Mouse (Mus musculus): ENCODE results near the gene Pld5. TPM values are rescaled to one million over a fixed set of nuclear protein-coding genes. Genes with fewer than 3 reads are reported as not detected.

Pld5 gene
- polyA plus RNA-seq, 1 experiment from 2014 or later = 0.79 TPM

DNA sequence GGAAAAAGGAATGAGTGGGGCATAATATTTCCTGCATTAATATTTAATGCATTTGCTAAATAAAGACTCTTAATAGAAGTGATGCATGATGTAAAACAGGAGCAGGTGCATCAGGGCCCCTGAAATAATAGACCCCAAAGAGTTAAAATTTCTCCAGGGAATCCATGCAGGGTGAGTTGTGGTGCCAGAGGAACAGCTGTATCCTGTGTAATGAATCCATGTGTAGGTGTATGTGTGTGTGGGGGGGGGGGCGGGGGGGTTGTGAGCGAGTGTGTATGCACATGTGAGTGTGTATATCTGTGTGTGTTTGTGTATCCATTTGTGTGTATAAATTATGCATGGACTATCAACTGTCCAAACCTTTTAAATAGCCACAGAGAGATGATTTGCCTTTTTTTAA is 194.1 kb downstream of the Pld5 start:
- no peaks in the 10 kb centered on the region for H3K27me3 ChIP-seq
- no peak for ATAC-seq (replicated peaks; ENCODE audit: insufficient number of reproducible peaks, insufficient read depth, low FRiP score, low read depth)
- WGBS = 72% methylated on average over 2 of the region's 2 CpGs
- no peaks in the 10 kb centered on the region for H3K4me1 ChIP-seq (replicated peaks)
- H3K27ac ChIP-seq = no peak overlapping the region
- H3K36me3 ChIP-seq = no peaks in the 10 kb centered on the region
- H3K4me3 ChIP-seq = no peak overlapping the region
- H3K9ac ChIP-seq = no peak overlapping the region
- no peaks in the 10 kb centered on the region for H3K9me3 ChIP-seq (replicated peaks)
- no peak overlapping the region for H3K4me2 ChIP-seq

- no peak overlapping the region for H3K27ac ChIP-seq
- H3K4me2 ChIP-seq = no peak overlapping the region
- H3K9me3 ChIP-seq (replicated peaks) = no peaks in the 10 kb centered on the region
- peaks cover 10% of the 10 kb centered on the region for H3K4me1 ChIP-seq (replicated peaks)
- H3K4me3 ChIP-seq = no peak overlapping the region
- no peaks in the 10 kb centered on the region for H3K27me3 ChIP-seq
- no peaks in the 10 kb centered on the region for H3K36me3 ChIP-seq
- WGBS = 65% methylated on average over 7 of the region's 7 CpGs
- no peak overlapping the region for H3K9ac ChIP-seq
- 0 out of 2 replicates have a peak, but pooled peaks have one; percentile 13 for ATAC-seq (replicated peaks; ENCODE audit: insufficient number of reproducible peaks, insufficient read depth, low FRiP score, low read depth)
These were observed 196.7 kb downstream of the Pld5 start for GRCm38 (mm10) chr1:176078410-176078809.

DNA sequence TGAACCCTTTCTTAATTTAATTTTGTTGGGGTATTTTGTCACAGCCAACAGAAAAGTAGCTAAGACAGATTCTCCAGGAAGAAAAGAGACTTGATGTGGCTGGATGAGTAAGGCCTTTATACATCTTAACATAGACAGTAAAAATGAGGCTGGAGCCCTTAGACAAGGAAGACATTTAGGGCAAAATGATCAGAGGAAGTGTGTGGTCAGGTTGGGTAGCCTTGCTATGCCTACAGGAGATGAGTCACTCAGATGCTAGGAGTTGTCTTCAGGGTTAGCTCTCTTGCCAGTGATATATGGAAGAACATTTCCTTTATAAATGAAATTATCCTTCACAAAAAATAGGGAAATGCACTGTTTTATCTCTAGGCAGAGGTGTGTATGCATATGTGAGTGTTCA is 198.3 kb downstream of the Pld5 start:
- Histone ChIP-seq H3K4me3 (no peak overlapping the region), H3K4me2 (no peak overlapping the region), H3K9me3 (replicated peaks) (no peaks in the 10 kb centered on the region), H3K27ac (no peak overlapping the region), H3K9ac (no peak overlapping the region), H3K4me1 (replicated peaks) (peaks cover 10% of the 10 kb centered on the region), H3K27me3 (no peaks in the 10 kb centered on the region), H3K36me3 (no peaks in the 10 kb centered on the region)
- no peak for ATAC-seq (replicated peaks; ENCODE audit: insufficient number of reproducible peaks, insufficient read depth, low FRiP score, low read depth)

DNA sequence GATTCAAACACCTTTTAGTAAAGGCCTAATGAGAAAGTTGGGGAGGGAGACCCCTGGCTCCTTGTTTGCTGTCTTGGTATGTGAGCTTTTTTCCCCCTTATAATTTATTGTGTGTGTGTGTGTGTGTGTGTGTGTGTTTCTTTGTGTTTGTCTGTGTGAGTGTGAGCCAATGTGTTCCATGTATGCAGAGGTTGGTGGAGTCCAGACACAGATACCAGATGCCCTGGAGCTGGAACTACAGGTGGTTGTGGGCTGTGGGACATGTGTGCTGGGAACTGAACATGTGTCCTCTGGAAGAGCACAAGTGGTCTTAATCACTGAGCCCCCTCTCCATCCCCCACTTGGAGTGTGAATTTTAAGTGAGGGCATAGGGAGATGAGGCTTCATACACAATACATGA is 199.3 kb downstream of the Pld5 start:
- no peaks in the 10 kb centered on the region for H3K9me3 ChIP-seq (replicated peaks)
- H3K4me1 ChIP-seq (replicated peaks) = peaks cover 10% of the 10 kb centered on the region
- no peak overlapping the region for H3K27ac ChIP-seq
- no peaks in the 10 kb centered on the region for H3K36me3 ChIP-seq
- no peak overlapping the region for H3K4me3 ChIP-seq
- H3K9ac ChIP-seq = no peak overlapping the region
- H3K4me2 ChIP-seq = no peak overlapping the region
- no peaks in the 10 kb centered on the region for H3K27me3 ChIP-seq
- ATAC-seq (replicated peaks; ENCODE audit: insufficient number of reproducible peaks, insufficient read depth, low FRiP score, low read depth) = no peak

- no peaks in the 10 kb centered on the region for H3K27me3 ChIP-seq
- H3K4me2 ChIP-seq = no peak overlapping the region
- peak; percentile 73 for ATAC-seq (replicated peaks; ENCODE audit: insufficient number of reproducible peaks, insufficient read depth, low FRiP score, low read depth)
- peaks cover 10% of the 10 kb centered on the region for H3K4me1 ChIP-seq (replicated peaks)
- no peaks in the 10 kb centered on the region for H3K9me3 ChIP-seq (replicated peaks)
- H3K36me3 ChIP-seq = no peaks in the 10 kb centered on the region
- no peak overlapping the region for H3K9ac ChIP-seq
- H3K4me3 ChIP-seq = no peak overlapping the region
- 52% methylated on average over 1 of the region's 1 CpGs for WGBS
- H3K27ac ChIP-seq = no peak overlapping the region
These were observed 199.7 kb downstream of the Pld5 start for GRCm38 (mm10) chr1:176075409-176075808.

GRCm38 (mm10) chr1:176074526-176074925 is 200.6 kb downstream of the Pld5 start:
- WGBS = 28% methylated on average over 5 of the region's 5 CpGs
- H3K9ac ChIP-seq = no peak overlapping the region
- peaks cover 10% of the 10 kb centered on the region for H3K4me1 ChIP-seq (replicated peaks)
- no peaks in the 10 kb centered on the region for H3K9me3 ChIP-seq (replicated peaks)
- H3K4me2 ChIP-seq = no peak overlapping the region
- H3K36me3 ChIP-seq = no peaks in the 10 kb centered on the region
- H3K4me3 ChIP-seq = no peak overlapping the region
- H3K27ac ChIP-seq = no peak overlapping the region
- no peak for ATAC-seq (replicated peaks; ENCODE audit: insufficient number of reproducible peaks, insufficient read depth, low FRiP score, low read depth)
- no peaks in the 10 kb centered on the region for H3K27me3 ChIP-seq

- no peak overlapping the region for H3K4me2 ChIP-seq
- no peaks in the 10 kb centered on the region for H3K9me3 ChIP-seq (replicated peaks)
- no peaks in the 10 kb centered on the region for H3K36me3 ChIP-seq
- H3K27me3 ChIP-seq = no peaks in the 10 kb centered on the region
- H3K4me3 ChIP-seq = no peak overlapping the region
- no peak overlapping the region for H3K9ac ChIP-seq
- H3K4me1 ChIP-seq (replicated peaks) = no peaks in the 10 kb centered on the region
- ATAC-seq (replicated peaks; ENCODE audit: insufficient number of reproducible peaks, insufficient read depth, low FRiP score, low read depth) = no peak
- H3K27ac ChIP-seq = no peak overlapping the region
These were observed 209.8 kb downstream of the Pld5 start for GRCm38 (mm10) chr1:176065281-176065680.

DNA sequence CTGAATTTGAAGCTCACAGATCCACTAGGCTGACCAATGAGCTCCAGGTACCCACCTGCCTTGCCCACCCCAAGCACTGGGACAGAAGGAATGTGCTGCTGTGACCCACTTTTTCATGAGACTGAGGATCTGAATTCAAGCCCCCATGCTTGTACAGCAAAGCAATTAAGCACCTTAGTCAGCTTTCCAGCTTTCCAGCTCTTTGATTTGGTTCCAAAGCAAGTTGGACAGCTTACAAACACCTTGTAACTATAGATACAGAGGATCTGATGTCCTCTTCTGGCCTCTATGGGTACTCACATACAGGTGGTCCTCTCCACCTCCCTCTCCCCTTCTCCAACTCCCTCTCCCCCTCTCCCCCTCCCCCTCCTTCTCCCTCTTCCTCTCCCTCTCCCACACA is 210.6 kb downstream of the Pld5 start:
- Histone ChIP-seq H3K9me3 (replicated peaks) (no peaks in the 10 kb centered on the region), H3K27me3 (no peaks in the 10 kb centered on the region)

GRCm38 (mm10) chr1:176053653-176054052 is 221.5 kb downstream of the Pld5 start:
- Histone ChIP-seq H3K4me3 (no peak overlapping the region), H3K4me1 (replicated peaks) (no peaks in the 10 kb centered on the region), H3K27ac (no peak overlapping the region), H3K9me3 (replicated peaks) (no peaks in the 10 kb centered on the region), H3K9ac (no peak overlapping the region), H3K4me2 (no peak overlapping the region), H3K27me3 (no peaks in the 10 kb centered on the region), H3K36me3 (no peaks in the 10 kb centered on the region)
- no peak for ATAC-seq (replicated peaks; ENCODE audit: insufficient number of reproducible peaks, insufficient read depth, low FRiP score, low read depth)
- WGBS = 32% methylated on average over 1 of the region's 1 CpGs

More for the DNA sequence above, 210.6 kb downstream of the Pld5 start:
- Histone ChIP-seq H3K4me1 (replicated peaks) (no peaks in the 10 kb centered on the region), H3K9ac (no peak overlapping the region), H3K4me3 (no peak overlapping the region), H3K4me2 (no peak overlapping the region), H3K36me3 (no peaks in the 10 kb centered on the region), H3K27ac (no peak overlapping the region)
- no peak for ATAC-seq (replicated peaks; ENCODE audit: insufficient number of reproducible peaks, insufficient read depth, low FRiP score, low read depth)

GRCm38 (mm10) chr1:176046995-176047394 is 228.1 kb downstream of the Pld5 start:
- WGBS = 10% methylated on average over 5 of the region's 5 CpGs
- Histone ChIP-seq H3K9ac (no peak overlapping the region), H3K4me3 (no peak overlapping the region)

GRCm38 (mm10) chr1:176046375-176046774 is 228.7 kb downstream of the Pld5 start:
- Histone ChIP-seq H3K36me3 (no peaks in the 10 kb centered on the region), H3K4me2 (no peak overlapping the region), H3K27me3 (no peaks in the 10 kb centered on the region), H3K9ac (no peak overlapping the region), H3K4me3 (no peak overlapping the region), H3K9me3 (replicated peaks) (no peaks in the 10 kb centered on the region), H3K27ac (no peak overlapping the region), H3K4me1 (replicated peaks) (peaks cover 17% of the 10 kb centered on the region)
- ATAC-seq (replicated peaks; ENCODE audit: insufficient number of reproducible peaks, insufficient read depth, low FRiP score, low read depth) = no peak
- 91% methylated on average over 1 of the region's 1 CpGs for WGBS

More at GRCm38 (mm10) chr1:176046995-176047394, 228.1 kb downstream of the Pld5 start:
- Histone ChIP-seq H3K36me3 (no peaks in the 10 kb centered on the region), H3K4me2 (no peak overlapping the region), H3K4me1 (replicated peaks) (peaks cover 17% of the 10 kb centered on the region), H3K9me3 (replicated peaks) (no peaks in the 10 kb centered on the region), H3K27ac (peak overlapping the region; percentile 1; the same call in 1 of the 2 replicates), H3K27me3 (no peaks in the 10 kb centered on the region)
- peak; percentile 58; the same call in 1 of the 2 replicates for ATAC-seq (replicated peaks; ENCODE audit: insufficient number of reproducible peaks, insufficient read depth, low FRiP score, low read depth)

DNA sequence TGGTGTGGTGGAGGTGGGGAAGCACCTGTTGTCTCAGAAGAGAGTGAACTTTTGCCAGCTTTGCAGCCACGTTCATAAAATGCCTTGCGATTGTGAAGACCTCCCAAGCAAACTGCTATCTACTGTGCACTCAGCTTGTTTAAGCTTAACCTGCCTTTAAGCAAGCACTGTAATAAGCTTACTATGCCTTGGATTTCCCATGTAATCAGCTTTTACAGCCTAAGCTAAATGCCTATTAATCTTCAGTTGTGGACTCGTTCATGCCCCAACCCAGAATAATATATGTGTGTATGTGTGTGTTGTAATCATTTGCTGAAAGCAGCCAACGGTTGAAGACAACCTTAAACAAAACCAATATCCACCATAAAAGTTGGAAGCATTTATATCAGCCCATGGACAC is 232.1 kb downstream of the Pld5 start:
- WGBS = 75% methylated on average over 4 of the region's 4 CpGs

More for the DNA sequence above, 232.1 kb downstream of the Pld5 start:
- H3K27ac ChIP-seq = no peak overlapping the region
- peaks cover 17% of the 10 kb centered on the region for H3K4me1 ChIP-seq (replicated peaks)
- H3K4me3 ChIP-seq = no peak overlapping the region
- no peaks in the 10 kb centered on the region for H3K9me3 ChIP-seq (replicated peaks)
- ATAC-seq (replicated peaks; ENCODE audit: insufficient number of reproducible peaks, insufficient read depth, low FRiP score, low read depth) = no peak
- H3K9ac ChIP-seq = no peak overlapping the region
- no peaks in the 10 kb centered on the region for H3K27me3 ChIP-seq
- no peaks in the 10 kb centered on the region for H3K36me3 ChIP-seq
- no peak overlapping the region for H3K4me2 ChIP-seq
